Mouse (Mus musculus) midbrain, embryonic 10.5 days (tissue): ENCODE data around the gene Zmpste24. TPM values are rescaled to one million over a fixed set of nuclear protein-coding genes. Genes with fewer than 3 reads are reported as not detected.

ENCODE experiments used
- polyA plus RNA-seq: library from polyadenylated mRNA; unstranded; fragments of >200 nt; fragmentation: Nextera tagmentation; extraction: Ambion mirVana; gene quantifications from 2 replicates; pipeline ENCODE4 v1.2.1, GENCODE M21; 2016

The Zmpste24 gene
- polyA plus RNA-seq, 1 experiment from 2014 or later, result 29.1 TPM

Other genes with a start within 250 kb of the Zmpste24 start
- 3.8 and 5.4 TPM in 2 replicates for gene Rims3, start 243.4 kb downstream of the Zmpste24 start, polyA plus RNA-seq
- 36.6 and 39.0 TPM in 2 replicates for gene Exo5, start 173.2 kb downstream of the Zmpste24 start, polyA plus RNA-seq
- 9.4 and 10.3 TPM in 2 replicates for gene Zfp69, start 146.5 kb downstream of the Zmpste24 start, polyA plus RNA-seq
- gene Smap2, start 81.0 kb downstream of the Zmpste24 start, polyA plus RNA-seq, result 14.0 and 16.1 TPM in 2 replicates
- gene Col9a2, start 58.9 kb downstream of the Zmpste24 start, polyA plus RNA-seq, result 1.4 and 3.7 TPM in 2 replicates
- not detected in 2 replicates for gene Tmco2, start 11.0 kb upstream of the Zmpste24 start, polyA plus RNA-seq
- 26.8 and 27.8 TPM in 2 replicates for gene Rlf, start 116.8 kb upstream of the Zmpste24 start, polyA plus RNA-seq
- gene Gm12888, start 226.7 kb upstream of the Zmpste24 start, polyA plus RNA-seq, result not detected in 2 replicates